Comparison of ENCODE assay signal across 8 mouse cellular contexts in genomic region chr15:98002113-98002990, GRCm38 (mm10). TPM values are rescaled to one million over a fixed set of nuclear protein-coding genes. Genes with fewer than 3 reads are reported as not detected.
DNase-seq lines count a peak whose midpoint lies in the region; ATAC-seq and TF ChIP-seq lines count a peak whose summit lies in the region.
"Had no signal": no experiment of that assay in that cellular context is flagged by ENCODE, and none has a peak within 500 bp of the region (broad histone marks: within the 10 kb centered on the region; RNA-seq: fewer than 3 reads in every experiment).

No protein-coding gene starts in this region.

- no peaks in the 10 kb centered on the region for H3K9me3 ChIP-seq in forebrain, postnatal 0 days (ENCODE audit: low read length)
- no peaks in the 10 kb centered on the region for H3K9me3 ChIP-seq in limb, embryonic 11.5 days (ENCODE audit: control insufficient read depth, low read length)

- no peaks in the 10 kb centered on the region for H3K36me3 ChIP-seq in forebrain, postnatal 0 days (ENCODE audit: insufficient read depth)
- no peaks in the 10 kb centered on the region for H3K36me3 ChIP-seq in limb, embryonic 11.5 days (ENCODE audit: control insufficient read depth, insufficient read depth, low read length)
- H3K36me3 ChIP-seq in small intestine, adult 2 months (ENCODE audit: control insufficient read depth, insufficient read depth, low read length) = no peaks in the 10 kb centered on the region

- H3K27me3 ChIP-seq in forebrain, postnatal 0 days (ENCODE audit: insufficient read depth, low read length) = peaks cover 35% of the 10 kb centered on the region
- H3K27me3 ChIP-seq in limb, embryonic 11.5 days (ENCODE audit: control insufficient read depth, insufficient read depth, low read length) = peaks cover 31% of the 10 kb centered on the region
- H3K27me3 ChIP-seq in small intestine, adult 2 months (ENCODE audit: control insufficient read depth, insufficient read depth, low read length) = peaks cover 75% of the 10 kb centered on the region

- peak overlapping the region; percentile 37 for H3K4me3 ChIP-seq in forebrain, postnatal 0 days (ENCODE audit: low read depth, low read length)
- peak overlapping the region; percentile 71 for H3K4me3 ChIP-seq in limb, embryonic 11.5 days (ENCODE audit: low read depth, low read length)
- H3K4me3 ChIP-seq in small intestine, adult 2 months (ENCODE audit: low read depth, low read length) = peak overlapping the region; percentile 54

- peak overlapping the region; percentile 22; the same call in 1 of the 2 replicates for H3K9ac ChIP-seq in forebrain, postnatal 0 days
- peak overlapping the region; percentile 92 for H3K9ac ChIP-seq in limb, embryonic 11.5 days (ENCODE audit: low read length)

- no peak overlapping the region for H3K27ac ChIP-seq in forebrain, postnatal 0 days (ENCODE audit: low read depth, low read length)
- peak overlapping the region; percentile 95 for H3K27ac ChIP-seq in limb, embryonic 11.5 days (replicated peaks; ENCODE audit: low read depth, low read length)
- no peak overlapping the region for H3K27ac ChIP-seq in small intestine, adult 2 months (ENCODE audit: insufficient read depth, low read depth, low read length)
- H3K27ac ChIP-seq: macrophage had no signal

- DNase-seq in thymus, postnatal 4 days = peak; percentile 23
- DNase-seq in thymus, postnatal 10 days (ENCODE audit: low spot score in 2 of 2) = no peak
- DNase-seq in forebrain, postnatal 0 days = peak; percentile 52
- peak; percentile 78 for DNase-seq in limb, embryonic 11.5 days (ENCODE audit: low spot score)
- DNase-seq in cerebellum, adult 9-10 months = no peak
- DNase-seq in kidney, postnatal 25 days = no peak

- peak; percentile 51 for ATAC-seq in forebrain, postnatal 0 days
- ATAC-seq in limb, embryonic 11.5 days (ENCODE audit: insufficient number of reproducible peaks, low FRiP score, low TSS enrichment, low read depth) = 0 out of 2 replicates have a peak, but pooled peaks have one; percentile 31

- H3K4me1 ChIP-seq in forebrain, postnatal 0 days (ENCODE audit: insufficient read depth) = peaks cover 29% of the 10 kb centered on the region
- H3K4me1 ChIP-seq in limb, embryonic 11.5 days (ENCODE audit: control insufficient read depth, insufficient read depth, low read length) = peaks cover 27% of the 10 kb centered on the region
- peaks cover 21% of the 10 kb centered on the region for H3K4me1 ChIP-seq in small intestine, adult 2 months (ENCODE audit: control insufficient read depth, insufficient read depth, insufficient read length, low read length)

- peak overlapping the region; percentile 85 for H3K4me2 ChIP-seq in forebrain, postnatal 0 days (ENCODE audit: low read depth)
- peak overlapping the region; percentile 81 for H3K4me2 ChIP-seq in limb, embryonic 11.5 days (ENCODE audit: low read depth, severe bottlenecking)

- TF ChIP-seq CTCF in forebrain, postnatal 0 days (IDR thresholded peaks at IDR 0.05; ENCODE audit: low read depth) = no peak
- no peak for TF ChIP-seq CTCF in small intestine, adult 2 months (IDR thresholded peaks at IDR 0.05; ENCODE audit: extremely low read depth, insufficient read length, insufficient replicate concordance, low read depth, low read length)

- TF ChIP-seq POLR2A in small intestine, adult 2 months (IDR thresholded peaks at IDR 0.05; ENCODE audit: low read depth, low read length) = no peak

- under 1% methylated on average over 41 of the region's 42 CpGs for WGBS in forebrain, postnatal 0 days
- under 1% methylated on average over 42 of the region's 42 CpGs for WGBS in limb, embryonic 11.5 days
- 1% methylated on average over 42 of the region's 42 CpGs for WGBS in small intestine, adult 2 months

RNA-seq across cellular contexts. Expression of gene Col2a1, which starts 2.1 kb away (rescaled TPM):
- 7.6 and 28.3 TPM in 2 replicates for total RNA-seq in forebrain, postnatal 0 days (2014; rRNA removed)
- 2.5 and 4.9 TPM in 2 replicates for polyA plus RNA-seq in forebrain, postnatal 0 days (2015; fragmentation: Nextera tagmentation; extraction: Ambion mirVana)
- 237 and 243 TPM in 2 replicates for polyA plus RNA-seq in limb, embryonic 11.5 days (2014; fragmentation: Nextera tagmentation; extraction: Ambion mirVana)
- 0.03 TPM in 1 of 2 replicates, not detected in the other for polyA plus RNA-seq in small intestine, adult 2 months (2012; rRNA removed)
- polyA plus RNA-seq: macrophage had no signal

RNA-seq across cellular contexts. Expression of gene Tmem106c, which starts 38.4 kb away (rescaled TPM):
- 44.4 and 50.8 TPM in 2 replicates for total RNA-seq in forebrain, postnatal 0 days (2014; rRNA removed)
- 62.8 and 66.1 TPM in 2 replicates for polyA plus RNA-seq in forebrain, postnatal 0 days (2015; fragmentation: Nextera tagmentation; extraction: Ambion mirVana)
- polyA plus RNA-seq in limb, embryonic 11.5 days (2014; fragmentation: Nextera tagmentation; extraction: Ambion mirVana) = 34.7 and 36.8 TPM in 2 replicates
- polyA plus RNA-seq in small intestine, adult 2 months (2012; rRNA removed) = 7.1 and 8.6 TPM in 2 replicates

Comparison
In these comparisons a context has a peak if more than half of its experiments do, and no peak if none do; other contexts are left out.
1. DNase-seq: peak in thymus, postnatal 4 days (single experiment), forebrain, postnatal 0 days (single experiment) and limb, embryonic 11.5 days (single experiment); none in thymus, postnatal 10 days (0 of 2), cerebellum, adult 9-10 months (single experiment) and kidney, postnatal 25 days (0 of 2).
2. RNA of gene Col2a1, which starts 2.1 kb away (polyA plus RNA-seq): 237 to 243 TPM in limb, embryonic 11.5 days; 2.5 to 4.9 TPM in forebrain, postnatal 0 days and 0.03 TPM in small intestine, adult 2 months; every median in the first group is over 10 times any median in the second.
3. Peak in every context shown above with its lines, with median percentiles within 50 percentile points of each other: H3K4me3 ChIP-seq.